Mouse (Mus musculus): ENCODE data around the gene Kif2c. TPM values are rescaled to one million over a fixed set of nuclear protein-coding genes. Genes with fewer than 3 reads are reported as not detected.

Kif2c gene
- polyA plus RNA-seq, 1 experiment from 2014 or later = 45.5 TPM

GRCm38 (mm10) chr4:117131198-117131597 lies 51.2 kb downstream of the Kif2c start:
- Histone ChIP-seq H3K9ac (ENCODE audit: low read depth, low read length) (no peak overlapping the region), H3K4me2 (no peak overlapping the region), H3K36me3 (ENCODE audit: control insufficient read depth, insufficient read depth, low read length) (no peaks in the 10 kb centered on the region), H3K4me1 (ENCODE audit: control insufficient read depth, insufficient read depth, low read length) (peaks cover 8% of the 10 kb centered on the region; the same call in 1 of the 2 replicates), H3K9me3 (replicated peaks; ENCODE audit: control insufficient read depth, low read length) (no peaks in the 10 kb centered on the region), H3K27ac (ENCODE audit: low read depth, low read length) (no peak overlapping the region), H3K4me3 (ENCODE audit: low read depth, low read length) (no peak overlapping the region), H3K27me3 (ENCODE audit: control insufficient read depth, insufficient read depth, low read length) (peaks cover 27% of the 10 kb centered on the region)
- 71% methylated on average over 6 of the region's 6 CpGs for WGBS (ENCODE audit: insufficient replicate concordance)
- no peak for ATAC-seq (replicated peaks; ENCODE audit: insufficient number of reproducible peaks, low FRiP score, low TSS enrichment)

- H3K27ac ChIP-seq (ENCODE audit: low read depth, low read length) = no peak overlapping the region
- peaks cover 11% of the 10 kb centered on the region for H3K4me1 ChIP-seq (ENCODE audit: control insufficient read depth, insufficient read depth, low read length)
- WGBS (ENCODE audit: insufficient replicate concordance) = 76% methylated on average over 6 of the region's 6 CpGs
- H3K9me3 ChIP-seq (replicated peaks; ENCODE audit: control insufficient read depth, low read length) = no peaks in the 10 kb centered on the region
- ATAC-seq (replicated peaks; ENCODE audit: insufficient number of reproducible peaks, low FRiP score, low TSS enrichment) = no peak
- no peak overlapping the region for H3K4me3 ChIP-seq (ENCODE audit: low read depth, low read length)
- H3K36me3 ChIP-seq (ENCODE audit: control insufficient read depth, insufficient read depth, low read length) = no peaks in the 10 kb centered on the region
- H3K4me2 ChIP-seq = no peak overlapping the region
- peaks cover 27% of the 10 kb centered on the region for H3K27me3 ChIP-seq (ENCODE audit: control insufficient read depth, insufficient read depth, low read length)
- no peak overlapping the region for H3K9ac ChIP-seq (ENCODE audit: low read depth, low read length)
These were observed 51.6 kb downstream of the Kif2c start for GRCm38 (mm10) chr4:117130790-117131189.

- Histone ChIP-seq H3K36me3 (ENCODE audit: control insufficient read depth, insufficient read depth, low read length) (no peaks in the 10 kb centered on the region), H3K9me3 (replicated peaks; ENCODE audit: control insufficient read depth, low read length) (no peaks in the 10 kb centered on the region), H3K9ac (ENCODE audit: low read depth, low read length) (no peak overlapping the region), H3K27ac (ENCODE audit: low read depth, low read length) (no peak overlapping the region), H3K27me3 (ENCODE audit: control insufficient read depth, insufficient read depth, low read length) (peaks cover 22% of the 10 kb centered on the region), H3K4me3 (ENCODE audit: low read depth, low read length) (no peak overlapping the region), H3K4me2 (no peak overlapping the region), H3K4me1 (ENCODE audit: control insufficient read depth, insufficient read depth, low read length) (peaks cover 18% of the 10 kb centered on the region)
- WGBS (ENCODE audit: insufficient replicate concordance) = 83% methylated on average over 33 of the region's 33 CpGs
- ATAC-seq (replicated peaks; ENCODE audit: insufficient number of reproducible peaks, low FRiP score, low TSS enrichment) = no peak
These were observed 54.3 kb downstream of the Kif2c start for GRCm38 (mm10) chr4:117127991-117128686.

GRCm38 (mm10) chr4:117126675-117127290 lies 55.7 kb downstream of the Kif2c start, which contains the start of gene Tctex1d4:
Tctex1d4 (plus strand) TSS chr4:117126794.
- Histone ChIP-seq H3K4me3 (ENCODE audit: low read depth, low read length) (no peak within 1 kb of the TSS), H3K36me3 (ENCODE audit: control insufficient read depth, insufficient read depth, low read length) (no peaks in the 10 kb centered on the region), H3K4me1 (ENCODE audit: control insufficient read depth, insufficient read depth, low read length) (peaks cover 17% of the 10 kb centered on the region), H3K27ac (ENCODE audit: low read depth, low read length) (peak within 1 kb of the TSS; percentile 86), H3K4me2 (no peak within 1 kb of the TSS; the same call in none of the 2 replicates), H3K9ac (ENCODE audit: low read depth, low read length) (peak within 1 kb of the TSS; percentile 56), H3K27me3 (ENCODE audit: control insufficient read depth, insufficient read depth, low read length) (peaks cover 9% of the 10 kb centered on the region), H3K9me3 (replicated peaks; ENCODE audit: control insufficient read depth, low read length) (no peaks in the 10 kb centered on the region)
- 79% methylated on average over 9 of the region's 9 CpGs for WGBS (ENCODE audit: insufficient replicate concordance)
- no peak for ATAC-seq (replicated peaks; ENCODE audit: insufficient number of reproducible peaks, low FRiP score, low TSS enrichment)

- no peak overlapping the region for H3K4me3 ChIP-seq (ENCODE audit: low read depth, low read length)
- peak; percentile 66 for ATAC-seq (replicated peaks; ENCODE audit: insufficient number of reproducible peaks, low FRiP score, low TSS enrichment)
- H3K9me3 ChIP-seq (replicated peaks; ENCODE audit: control insufficient read depth, low read length) = no peaks in the 10 kb centered on the region
- 0 out of 2 replicates have a peak, but pooled peaks cover 3% of the 10 kb centered on the region for H3K27me3 ChIP-seq (ENCODE audit: control insufficient read depth, insufficient read depth, low read length)
- H3K4me2 ChIP-seq = no peak overlapping the region; the same call in 1 of the 2 replicates
- peaks cover 17% of the 10 kb centered on the region for H3K4me1 ChIP-seq (ENCODE audit: control insufficient read depth, insufficient read depth, low read length)
- peak overlapping the region; percentile 86 for H3K27ac ChIP-seq (ENCODE audit: low read depth, low read length)
- H3K9ac ChIP-seq (ENCODE audit: low read depth, low read length) = peak overlapping the region; percentile 56
- no peaks in the 10 kb centered on the region for H3K36me3 ChIP-seq (ENCODE audit: control insufficient read depth, insufficient read depth, low read length)
- 47% methylated on average over 15 of the region's 15 CpGs for whole genome bisulfite sequencing (ENCODE audit: insufficient replicate concordance)
These were observed 56.3 kb downstream of the Kif2c start for GRCm38 (mm10) chr4:117125910-117126674.

GRCm38 (mm10) chr4:117125348-117125909 lies 57.0 kb downstream of the Kif2c start, which contains the start of gene Btbd19:
Btbd19 (minus strand) TSS chr4:117125725.
- Histone ChIP-seq H3K4me1 (ENCODE audit: control insufficient read depth, insufficient read depth, low read length) (peaks cover 17% of the 10 kb centered on the region), H3K4me3 (ENCODE audit: low read depth, low read length) (no peak within 1 kb of the TSS), H3K36me3 (ENCODE audit: control insufficient read depth, insufficient read depth, low read length) (no peaks in the 10 kb centered on the region), H3K27me3 (ENCODE audit: control insufficient read depth, insufficient read depth, low read length) (0 out of 2 replicates have a peak, but pooled peaks cover under 1% of the 10 kb centered on the region), H3K9me3 (replicated peaks; ENCODE audit: control insufficient read depth, low read length) (no peaks in the 10 kb centered on the region), H3K4me2 (peak within 1 kb of the TSS; percentile 16), H3K9ac (ENCODE audit: low read depth, low read length) (peak within 1 kb of the TSS; percentile 56), H3K27ac (ENCODE audit: low read depth, low read length) (peak within 1 kb of the TSS; percentile 86)
- peak; percentile 40; the same call in 1 of the 2 replicates for ATAC-seq (replicated peaks; ENCODE audit: insufficient number of reproducible peaks, low FRiP score, low TSS enrichment)
- WGBS (ENCODE audit: insufficient replicate concordance) = 40% methylated on average over 8 of the region's 8 CpGs

GRCm38 (mm10) chr4:117124518-117125347 lies 57.7 kb downstream of the Kif2c start:
- H3K4me1 ChIP-seq (ENCODE audit: control insufficient read depth, insufficient read depth, low read length) = peaks cover 20% of the 10 kb centered on the region
- H3K27me3 ChIP-seq (ENCODE audit: control insufficient read depth, insufficient read depth, low read length) = no peaks in the 10 kb centered on the region
- no peak overlapping the region for H3K4me3 ChIP-seq (ENCODE audit: low read depth, low read length)
- no peak for ATAC-seq (replicated peaks; ENCODE audit: insufficient number of reproducible peaks, low FRiP score, low TSS enrichment)
- 50% methylated on average over 14 of the region's 14 CpGs for WGBS (ENCODE audit: insufficient replicate concordance)
- H3K27ac ChIP-seq (ENCODE audit: low read depth, low read length) = peak overlapping the region; percentile 86
- no peaks in the 10 kb centered on the region for H3K36me3 ChIP-seq (ENCODE audit: control insufficient read depth, insufficient read depth, low read length)
- peak overlapping the region; percentile 56 for H3K9ac ChIP-seq (ENCODE audit: low read depth, low read length)
- no peaks in the 10 kb centered on the region for H3K9me3 ChIP-seq (replicated peaks; ENCODE audit: control insufficient read depth, low read length)
- H3K4me2 ChIP-seq = peak overlapping the region; percentile 16

GRCm38 (mm10) chr4:117124218-117124517 lies 58.3 kb downstream of the Kif2c start:
- WGBS (ENCODE audit: insufficient replicate concordance) = 71% methylated on average over 3 of the region's 3 CpGs
- no peak overlapping the region for H3K4me3 ChIP-seq (ENCODE audit: low read depth, low read length)
- no peak for ATAC-seq (replicated peaks; ENCODE audit: insufficient number of reproducible peaks, low FRiP score, low TSS enrichment)
- H3K36me3 ChIP-seq (ENCODE audit: control insufficient read depth, insufficient read depth, low read length) = no peaks in the 10 kb centered on the region
- H3K27me3 ChIP-seq (ENCODE audit: control insufficient read depth, insufficient read depth, low read length) = no peaks in the 10 kb centered on the region
- no peaks in the 10 kb centered on the region for H3K9me3 ChIP-seq (replicated peaks; ENCODE audit: control insufficient read depth, low read length)
- H3K4me1 ChIP-seq (ENCODE audit: control insufficient read depth, insufficient read depth, low read length) = peaks cover 21% of the 10 kb centered on the region
- no peak overlapping the region for H3K9ac ChIP-seq (ENCODE audit: low read depth, low read length)
- no peak overlapping the region for H3K27ac ChIP-seq (ENCODE audit: low read depth, low read length)
- no peak overlapping the region for H3K4me2 ChIP-seq
